Mouse (Mus musculus): ENCODE results near the gene Mypn. TPM values are rescaled to one million over a fixed set of nuclear protein-coding genes. Genes with fewer than 3 reads are reported as not detected.

The Mypn gene
- 0.15 and 0.22 TPM in 2 replicates for polyA plus RNA-seq (2016; fragmentation: Nextera tagmentation; extraction: Ambion mirVana)

- WGBS = 92% methylated on average over 15 of the region's 15 CpGs
- H3K9me3 ChIP-seq (replicated peaks) = no peaks in the 10 kb centered on the region
- H3K27me3 ChIP-seq (ENCODE audit: low read depth, poor library complexity, severe bottlenecking) = no peaks in the 10 kb centered on the region
- no peak for DNase-seq (ENCODE audit: low spot score)
- H3K27ac ChIP-seq (replicated peaks) = no peak within 1 kb of the TSS
- no peak within 1 kb of the TSS for H3K4me3 ChIP-seq
- H3K36me3 ChIP-seq = no peaks in the 10 kb centered on the region
- no peaks in the 10 kb centered on the region for H3K4me1 ChIP-seq
These were observed at the start of gene Mypn for GRCm38 (mm10) chr10:63203728-63204127. Mypn (minus strand) TSS chr10:63203952.

- WGBS = 94% methylated on average over 6 of the region's 6 CpGs
- no peak for DNase-seq (ENCODE audit: low spot score)
- H3K27ac ChIP-seq (replicated peaks) = no peak overlapping the region
- H3K27me3 ChIP-seq (ENCODE audit: low read depth, poor library complexity, severe bottlenecking) = no peaks in the 10 kb centered on the region
- peaks cover 7% of the 10 kb centered on the region; the same call in 1 of the 2 replicates for H3K4me1 ChIP-seq
- no peak overlapping the region for H3K4me3 ChIP-seq
- peaks cover 57% of the 10 kb centered on the region for H3K36me3 ChIP-seq
- no peaks in the 10 kb centered on the region for H3K9me3 ChIP-seq (replicated peaks)
These were observed 44.7 kb upstream of the Mypn start for GRCm38 (mm10) chr10:63248421-63248820.

GRCm38 (mm10) chr10:63247457-63247856 lies 43.7 kb upstream of the Mypn start:
- Histone ChIP-seq H3K27ac (replicated peaks) (no peak overlapping the region), H3K4me3 (no peak overlapping the region), H3K27me3 (ENCODE audit: low read depth, poor library complexity, severe bottlenecking) (no peaks in the 10 kb centered on the region), H3K4me1 (peaks cover 14% of the 10 kb centered on the region), H3K9me3 (replicated peaks) (no peaks in the 10 kb centered on the region), H3K36me3 (peaks cover 48% of the 10 kb centered on the region)
- no peak for DNase-seq (ENCODE audit: low spot score)
- WGBS = 92% methylated on average over 7 of the region's 7 CpGs

GRCm38 (mm10) chr10:63245846-63246245 lies 42.1 kb upstream of the Mypn start:
- DNase-seq (ENCODE audit: low spot score) = no peak
- WGBS = 97% methylated on average over 3 of the region's 3 CpGs

GRCm38 (mm10) chr10:63244746-63245145 lies 41.0 kb upstream of the Mypn start:
- 15% methylated on average over 5 of the region's 5 CpGs for WGBS
- Histone ChIP-seq H3K9me3 (replicated peaks) (no peaks in the 10 kb centered on the region), H3K4me3 (peak overlapping the region; percentile 95), H3K27me3 (ENCODE audit: low read depth, poor library complexity, severe bottlenecking) (no peaks in the 10 kb centered on the region), H3K4me1 (peaks cover 18% of the 10 kb centered on the region), H3K36me3 (peaks cover 26% of the 10 kb centered on the region), H3K27ac (replicated peaks) (peak overlapping the region; percentile 93; the same call in 1 of the 2 replicates)
- peak; percentile 46 for DNase-seq (ENCODE audit: low spot score)

More at GRCm38 (mm10) chr10:63245846-63246245, 42.1 kb upstream of the Mypn start:
- H3K4me3 ChIP-seq = no peak overlapping the region
- H3K36me3 ChIP-seq = peaks cover 37% of the 10 kb centered on the region
- H3K27me3 ChIP-seq (ENCODE audit: low read depth, poor library complexity, severe bottlenecking) = no peaks in the 10 kb centered on the region
- H3K27ac ChIP-seq (replicated peaks) = no peak overlapping the region
- H3K9me3 ChIP-seq (replicated peaks) = no peaks in the 10 kb centered on the region
- H3K4me1 ChIP-seq = peaks cover 18% of the 10 kb centered on the region

GRCm38 (mm10) chr10:63244055-63244671 lies 40.4 kb upstream of the Mypn start:
- peaks cover 18% of the 10 kb centered on the region for H3K4me1 ChIP-seq
- H3K9me3 ChIP-seq (replicated peaks) = no peaks in the 10 kb centered on the region
- H3K27ac ChIP-seq (replicated peaks) = peak overlapping the region; percentile 93
- DNase-seq (ENCODE audit: low spot score) = no peak
- under 1% methylated on average over 41 of the region's 41 CpGs for WGBS
- no peaks in the 10 kb centered on the region for H3K27me3 ChIP-seq (ENCODE audit: low read depth, poor library complexity, severe bottlenecking)
- peaks cover 21% of the 10 kb centered on the region for H3K36me3 ChIP-seq
- H3K4me3 ChIP-seq = peak overlapping the region; percentile 95

GRCm38 (mm10) chr10:63243493-63244054 lies 39.8 kb upstream of the Mypn start, which contains the start of gene Herc4:
Herc4 (plus strand) TSS chr10:63243810.
- peak; percentile 97 for DNase-seq (ENCODE audit: low spot score)
- Histone ChIP-seq H3K27me3 (ENCODE audit: low read depth, poor library complexity, severe bottlenecking) (no peaks in the 10 kb centered on the region), H3K36me3 (peaks cover 17% of the 10 kb centered on the region), H3K9me3 (replicated peaks) (no peaks in the 10 kb centered on the region), H3K4me1 (peaks cover 18% of the 10 kb centered on the region), H3K4me3 (peak within 1 kb of the TSS; percentile 95), H3K27ac (replicated peaks) (peak within 1 kb of the TSS; percentile 93)
- 1% methylated on average over 43 of the region's 44 CpGs for WGBS

GRCm38 (mm10) chr10:63242798-63243435 lies 39.2 kb upstream of the Mypn start:
- Histone ChIP-seq H3K9me3 (replicated peaks) (no peaks in the 10 kb centered on the region), H3K27me3 (ENCODE audit: low read depth, poor library complexity, severe bottlenecking) (no peaks in the 10 kb centered on the region), H3K4me1 (peaks cover 18% of the 10 kb centered on the region), H3K4me3 (peak overlapping the region; percentile 95), H3K36me3 (peaks cover 17% of the 10 kb centered on the region), H3K27ac (replicated peaks) (peak overlapping the region; percentile 93)
- DNase-seq (ENCODE audit: low spot score) = no peak
- WGBS = 32% methylated on average over 12 of the region's 12 CpGs

GRCm38 (mm10) chr10:63240868-63241271 lies 37.1 kb upstream of the Mypn start:
- Histone ChIP-seq H3K27ac (replicated peaks) (no peak overlapping the region), H3K36me3 (peaks cover 6% of the 10 kb centered on the region), H3K27me3 (ENCODE audit: low read depth, poor library complexity, severe bottlenecking) (no peaks in the 10 kb centered on the region), H3K4me1 (peaks cover 18% of the 10 kb centered on the region), H3K9me3 (replicated peaks) (no peaks in the 10 kb centered on the region), H3K4me3 (no peak overlapping the region)
- DNase-seq (ENCODE audit: low spot score) = no peak
- 70% methylated on average over 2 of the region's 2 CpGs for WGBS

- Histone ChIP-seq H3K9me3 (replicated peaks) (no peaks in the 10 kb centered on the region), H3K27me3 (ENCODE audit: low read depth, poor library complexity, severe bottlenecking) (no peaks in the 10 kb centered on the region), H3K4me1 (peaks cover 13% of the 10 kb centered on the region), H3K36me3 (no peaks in the 10 kb centered on the region), H3K27ac (replicated peaks) (no peak overlapping the region), H3K4me3 (no peak overlapping the region)
- 88% methylated on average over 2 of the region's 2 CpGs for WGBS
- no peak for DNase-seq (ENCODE audit: low spot score)
These were observed 36.1 kb upstream of the Mypn start for GRCm38 (mm10) chr10:63239848-63240247.

- H3K4me1 ChIP-seq = peaks cover 10% of the 10 kb centered on the region
- WGBS = 75% methylated on average over 4 of the region's 4 CpGs
These were observed 34.3 kb upstream of the Mypn start for GRCm38 (mm10) chr10:63238090-63238489.

GRCm38 (mm10) chr10:63237206-63237605 lies 33.5 kb upstream of the Mypn start:
- no peaks in the 10 kb centered on the region for H3K36me3 ChIP-seq
- 48% methylated on average over 2 of the region's 2 CpGs for WGBS
- peaks cover under 1% of the 10 kb centered on the region for H3K4me1 ChIP-seq
- H3K27me3 ChIP-seq (ENCODE audit: low read depth, poor library complexity, severe bottlenecking) = no peaks in the 10 kb centered on the region
- H3K4me3 ChIP-seq = no peak overlapping the region
- H3K27ac ChIP-seq (replicated peaks) = no peak overlapping the region
- no peaks in the 10 kb centered on the region for H3K9me3 ChIP-seq (replicated peaks)
- no peak for DNase-seq (ENCODE audit: low spot score)

More at GRCm38 (mm10) chr10:63238090-63238489, 34.3 kb upstream of the Mypn start:
- Histone ChIP-seq H3K9me3 (replicated peaks) (no peaks in the 10 kb centered on the region), H3K27ac (replicated peaks) (no peak overlapping the region), H3K4me3 (no peak overlapping the region), H3K36me3 (no peaks in the 10 kb centered on the region), H3K27me3 (ENCODE audit: low read depth, poor library complexity, severe bottlenecking) (no peaks in the 10 kb centered on the region)
- DNase-seq (ENCODE audit: low spot score) = no peak

GRCm38 (mm10) chr10:63236663-63237062 lies 32.9 kb upstream of the Mypn start:
- Histone ChIP-seq H3K4me1 (no peaks in the 10 kb centered on the region), H3K27ac (replicated peaks) (no peak overlapping the region), H3K36me3 (no peaks in the 10 kb centered on the region), H3K27me3 (ENCODE audit: low read depth, poor library complexity, severe bottlenecking) (no peaks in the 10 kb centered on the region), H3K4me3 (no peak overlapping the region), H3K9me3 (replicated peaks) (no peaks in the 10 kb centered on the region)
- DNase-seq (ENCODE audit: low spot score) = no peak
- 93% methylated on average over 6 of the region's 6 CpGs for WGBS
